7 mouse cellular contexts compared by ENCODE assay signal in genomic region chr16:97996616-97997382, GRCm38 (mm10). TPM values are rescaled to one million over a fixed set of nuclear protein-coding genes. Genes with fewer than 3 reads are reported as not detected.
A peak's percentile ranks its signal among the peaks of the same experiment; 100 is the strongest.
DNase-seq lines count a peak whose midpoint lies in the region; ATAC-seq lines count a peak whose summit lies in the region.

Gene B230307C23Rik (plus strand): TSS chr16:97997315.

- peaks cover 8% of the 10 kb centered on the region; the same call in 1 of the 2 replicates for H3K36me3 ChIP-seq in embryonic facial prominence, embryonic 12.5 days
- peaks cover 2% of the 10 kb centered on the region; the same call in 1 of the 2 replicates for H3K36me3 ChIP-seq in limb, embryonic 11.5 days (ENCODE audit: control insufficient read depth, insufficient read depth, low read length)
- H3K36me3 ChIP-seq in midbrain, embryonic 14.5 days (ENCODE audit: control insufficient read depth, insufficient read depth, low read length), result no peaks in the 10 kb centered on the region

- peak within 1 kb of the TSS; percentile 47 for H3K27ac ChIP-seq in embryonic facial prominence, embryonic 12.5 days
- no peak within 1 kb of the TSS for H3K27ac ChIP-seq in limb, embryonic 11.5 days (replicated peaks; ENCODE audit: low read depth, low read length)
- no peak within 1 kb of the TSS for H3K27ac ChIP-seq in midbrain, embryonic 14.5 days (replicated peaks; ENCODE audit: low read depth, low read length)

- peak within 1 kb of the TSS; percentile 60 for H3K4me3 ChIP-seq in embryonic facial prominence, embryonic 12.5 days
- H3K4me3 ChIP-seq in limb, embryonic 11.5 days (ENCODE audit: low read depth, low read length), result peak within 1 kb of the TSS; percentile 44
- peak within 1 kb of the TSS; percentile 55 for H3K4me3 ChIP-seq in midbrain, embryonic 14.5 days (replicated peaks; ENCODE audit: low read depth, low read length)

- H3K4me1 ChIP-seq in embryonic facial prominence, embryonic 12.5 days, result no peaks in the 10 kb centered on the region
- 0 out of 2 replicates have a peak, but pooled peaks cover 4% of the 10 kb centered on the region for H3K4me1 ChIP-seq in limb, embryonic 11.5 days (ENCODE audit: control insufficient read depth, insufficient read depth, low read length)
- 0 out of 2 replicates have a peak, but pooled peaks cover 12% of the 10 kb centered on the region for H3K4me1 ChIP-seq in midbrain, embryonic 14.5 days (ENCODE audit: control insufficient read depth, insufficient read depth, low read length)

- peak; percentile 81 for DNase-seq in adrenal gland, postnatal 25 days
- peak; percentile 100 for DNase-seq in heart, adult 11 months
- DNase-seq in kidney, adult 18-20 months, result peak; percentile 88
- peak; percentile 84 for DNase-seq in limb, embryonic 11.5 days (ENCODE audit: low spot score)
- peak; percentile 90 for DNase-seq in midbrain, embryonic 14.5 days
- peak; percentile 73 to 76 for DNase-seq in spleen, adult 18-20 months

- ATAC-seq in embryonic facial prominence, embryonic 12.5 days (ENCODE audit: insufficient number of reproducible peaks, insufficient read depth, low FRiP score, low TSS enrichment), result peak; percentile 99
- ATAC-seq in limb, embryonic 11.5 days (ENCODE audit: insufficient number of reproducible peaks, low FRiP score, low TSS enrichment, low read depth), result peak; percentile 98
- peak; percentile 97 for ATAC-seq in midbrain, embryonic 14.5 days (ENCODE audit: low FRiP score, low TSS enrichment)

- no peaks in the 10 kb centered on the region for H3K27me3 ChIP-seq in embryonic facial prominence, embryonic 12.5 days
- no peaks in the 10 kb centered on the region for H3K27me3 ChIP-seq in limb, embryonic 11.5 days (ENCODE audit: control insufficient read depth, insufficient read depth, low read length)
- no peaks in the 10 kb centered on the region for H3K27me3 ChIP-seq in midbrain, embryonic 14.5 days (ENCODE audit: control insufficient read depth, insufficient read depth, low read length)

- H3K4me2 ChIP-seq in embryonic facial prominence, embryonic 12.5 days (replicated peaks), result peak within 1 kb of the TSS; percentile 62
- H3K4me2 ChIP-seq in limb, embryonic 11.5 days (ENCODE audit: low read depth, severe bottlenecking), result peak within 1 kb of the TSS; percentile 55
- peak within 1 kb of the TSS; percentile 70 for H3K4me2 ChIP-seq in midbrain, embryonic 14.5 days (ENCODE audit: low read length)

- peak within 1 kb of the TSS; percentile 50 for H3K9ac ChIP-seq in embryonic facial prominence, embryonic 12.5 days
- peak within 1 kb of the TSS; percentile 47 for H3K9ac ChIP-seq in limb, embryonic 11.5 days (ENCODE audit: low read length)
- peak within 1 kb of the TSS; percentile 51; the same call in 1 of the 2 replicates for H3K9ac ChIP-seq in midbrain, embryonic 14.5 days (replicated peaks; ENCODE audit: low read length)

- peaks cover 10% of the 10 kb centered on the region for H3K9me3 ChIP-seq in embryonic facial prominence, embryonic 12.5 days
- no peaks in the 10 kb centered on the region for H3K9me3 ChIP-seq in limb, embryonic 11.5 days (ENCODE audit: control insufficient read depth, low read length)
- no peaks in the 10 kb centered on the region for H3K9me3 ChIP-seq in midbrain, embryonic 14.5 days (ENCODE audit: control insufficient read depth, low read length)

- 2% methylated on average over 22 of the region's 22 CpGs for WGBS in embryonic facial prominence, embryonic 12.5 days
- WGBS in limb, embryonic 11.5 days, result 3% methylated on average over 22 of the region's 22 CpGs
- 2% methylated on average over 22 of the region's 22 CpGs for WGBS in midbrain, embryonic 14.5 days

RNA-seq across cellular contexts. Expression of gene B230307C23Rik, which starts in this region (rescaled TPM):
- total RNA-seq in adrenal gland, postnatal 25 days (2021), result 45.3 and 48.6 TPM in 2 replicates
- polyA plus RNA-seq in embryonic facial prominence, embryonic 12.5 days (2016; fragmentation: Nextera tagmentation; extraction: Ambion mirVana), result 17.6 and 30.4 TPM in 2 replicates
- polyA plus RNA-seq in limb, embryonic 11.5 days (2014; fragmentation: Nextera tagmentation; extraction: Ambion mirVana), result 19.2 and 20.6 TPM in 2 replicates
- 19.8 and 27.3 TPM in 2 replicates for polyA plus RNA-seq in midbrain, embryonic 14.5 days (2014; fragmentation: Nextera tagmentation; extraction: Ambion mirVana)
